Mouse (Mus musculus) CH12.LX (cell line): ENCODE results near the gene Creb5. TPM values are rescaled to one million over a fixed set of nuclear protein-coding genes. Genes with fewer than 3 reads are reported as not detected.

Source experiments
- DNase-seq: peaks from one replicate; pipeline ENCODE4 v3.0.0-alpha.2; 2013; ENCODE audit errors: extremely low read depth
- H3K27ac ChIP-seq: 2 replicates; pipeline ENCODE4 v1.5.1; 2012; ENCODE audit warnings: low read depth, mild to moderate bottlenecking, control low read depth, moderate library complexity; ENCODE audit not compliant: insufficient read depth
- H3K27me3 ChIP-seq: replicated peaks from 2 replicates; pipeline ENCODE3; 2012; ENCODE audit warnings: inconsistent platforms
- H3K36me3 ChIP-seq, 2 experiments: replicated peaks in 1 of 2; 2 replicates each; pipeline versions ENCODE3 to v1.6.1; 2012; ENCODE audit warnings: inconsistent platforms in 1 of 2, low read length in 1 of 2, mild to moderate bottlenecking in 1 of 2, mixed read lengths in 1 of 2, moderate library complexity in 1 of 2; ENCODE audit not compliant: control insufficient read depth in 1 of 2, insufficient read depth in 1 of 2
- H3K4me1 ChIP-seq, 2 experiments: 2 replicates each; pipeline ENCODE4 v1.6.1; 2012; ENCODE audit warnings: inconsistent platforms in 1 of 2, moderate library complexity in 1 of 2; ENCODE audit not compliant: insufficient read depth in 2 of 2, control insufficient read depth in 1 of 2
- H3K4me2 ChIP-seq: 2 replicates; pipeline ENCODE4 v1.6.1; 2012; ENCODE audit warnings: low read depth, mild to moderate bottlenecking, control low read depth; ENCODE audit not compliant: poor library complexity, insufficient read depth, severe bottlenecking
- H3K4me3 ChIP-seq, 3 experiments: fragments of 150-350 bp in 1 of 3; sonication (generic) in 1 of 3; replicated peaks in 1 of 3; 2 replicates each; pipeline versions ENCODE3 to v1.5.1; 2011 to 2012; ENCODE audit warnings: low read depth in 2 of 3, low read length in 2 of 3, mild to moderate bottlenecking in 2 of 3, moderate library complexity in 2 of 3, control low read depth in 1 of 3, improper control_type of control experiment in 1 of 3, inconsistent platforms in 1 of 3, mixed read lengths in 1 of 3; ENCODE audit not compliant: poor library complexity in 1 of 3
- H3K79me2 ChIP-seq: replicated peaks from 2 replicates; pipeline ENCODE4 v1.6.1; 2012; ENCODE audit warnings: mild to moderate bottlenecking, moderate library complexity; ENCODE audit not compliant: control insufficient read depth, poor library complexity, insufficient read depth, severe bottlenecking; ENCODE audit errors: extremely low read depth
- H3K9ac ChIP-seq: 2 replicates; pipeline ENCODE4 v1.6.1; 2012; ENCODE audit warnings: low read depth, mild to moderate bottlenecking, control low read depth, moderate library complexity; ENCODE audit not compliant: insufficient read depth
- H3K9me3 ChIP-seq: replicated peaks from 2 replicates; pipeline ENCODE3; 2012; ENCODE audit warnings: low read length, inconsistent platforms, mixed read lengths
- BHLHE40 ChIP-seq: IDR thresholded peaks from 2 replicates; pipeline ENCODE4 v1.6.1; 2011; ENCODE audit warnings: mild to moderate bottlenecking, low read depth, low read length, improper control_type of control experiment
- CTCF ChIP-seq, 2 experiments: IDR thresholded peaks in 1 of 2; conservative IDR thresholded peaks in 1 of 2; 2 replicates each; pipeline ENCODE4 v1.5.1; 2011 to 2012; ENCODE audit warnings: low read depth in 2 of 2, low read length in 2 of 2, improper control_type of control experiment in 1 of 2, inconsistent platforms in 1 of 2, mild to moderate bottlenecking in 1 of 2, moderate library complexity in 1 of 2
- ELF1 ChIP-seq: IDR thresholded peaks from 2 replicates; pipeline ENCODE4 v1.6.1; 2014; ENCODE audit warnings: low read depth, mild to moderate bottlenecking, inconsistent platforms, low read length, improper control_type of control experiment
- EP300 ChIP-seq: IDR thresholded peaks from 2 replicates; pipeline ENCODE4 v1.6.1; 2011; ENCODE audit warnings: low read length, improper control_type of control experiment
- IRF4 ChIP-seq: IDR thresholded peaks from 2 replicates; pipeline ENCODE4 v1.6.1; 2014; ENCODE audit warnings: low read depth, mild to moderate bottlenecking, inconsistent platforms, low read length, improper control_type of control experiment
- JUN ChIP-seq: IDR thresholded peaks from 2 replicates; pipeline ENCODE4 v1.6.1; 2011; ENCODE audit warnings: low read depth, mild to moderate bottlenecking, low read length, improper control_type of control experiment, moderate library complexity; ENCODE audit not compliant: insufficient read depth
- JUND ChIP-seq: conservative IDR thresholded peaks from 2 replicates; pipeline ENCODE4 v1.6.1; 2011; ENCODE audit warnings: low read depth, low read length, improper control_type of control experiment
- KAT2A ChIP-seq: IDR thresholded peaks from 2 replicates; pipeline ENCODE4 v1.6.1; 2012; ENCODE audit warnings: low read length, improper control_type of control experiment, inconsistent platforms; ENCODE audit not compliant: insufficient replicate concordance
- MAFK ChIP-seq: IDR thresholded peaks from 2 replicates; pipeline ENCODE4 v1.6.1; 2011; ENCODE audit warnings: low read length, improper control_type of control experiment; ENCODE audit not compliant: insufficient replicate concordance
- MAX ChIP-seq: IDR thresholded peaks from 2 replicates; pipeline ENCODE4 v1.6.1; 2011; ENCODE audit warnings: low read length, improper control_type of control experiment
- MEF2A ChIP-seq: IDR thresholded peaks from 2 replicates; pipeline ENCODE4 v1.6.1; 2014; ENCODE audit warnings: low read depth, mild to moderate bottlenecking, inconsistent platforms, low read length, improper control_type of control experiment, borderline replicate concordance
- MYC ChIP-seq: IDR thresholded peaks from 2 replicates; pipeline ENCODE4 v1.6.1; 2011; ENCODE audit warnings: low read depth, mild to moderate bottlenecking, improper control_type of control experiment, low read length
- NRF1 ChIP-seq: IDR thresholded peaks from 2 replicates; pipeline ENCODE4 v1.6.1; 2014; ENCODE audit warnings: low read depth, mild to moderate bottlenecking, inconsistent platforms, low read length, improper control_type of control experiment, moderate library complexity
- PAX5 ChIP-seq: IDR thresholded peaks from 2 replicates; pipeline ENCODE4 v1.6.1; 2012; ENCODE audit warnings: low read length, inconsistent platforms, mixed read lengths
- RAD21 ChIP-seq: IDR thresholded peaks from 2 replicates; pipeline ENCODE4 v1.6.1; 2011; ENCODE audit warnings: low read depth, mild to moderate bottlenecking, low read length, improper control_type of control experiment, moderate library complexity
- SIN3A ChIP-seq: IDR thresholded peaks from 2 replicates; pipeline ENCODE4 v1.6.1; 2012; ENCODE audit warnings: low read length, improper control_type of control experiment, inconsistent platforms
- SMC3 ChIP-seq: IDR thresholded peaks from 2 replicates; pipeline ENCODE4 v1.6.1; 2011; ENCODE audit warnings: low read depth, low read length, improper control_type of control experiment
- TBP ChIP-seq: conservative IDR thresholded peaks from 2 replicates; pipeline ENCODE4 v1.6.1; 2011; ENCODE audit warnings: low read depth, low read length, improper control_type of control experiment
- UBTF ChIP-seq: IDR thresholded peaks from 2 replicates; pipeline ENCODE4 v1.6.1; 2012; ENCODE audit warnings: low read depth, mild to moderate bottlenecking, inconsistent platforms, low read length, improper control_type of control experiment, moderate library complexity
- USF1 ChIP-seq: IDR thresholded peaks from 2 replicates; pipeline ENCODE4 v1.6.1; 2014; ENCODE audit warnings: low read depth, mild to moderate bottlenecking, inconsistent platforms, low read length, improper control_type of control experiment
- USF2 ChIP-seq: conservative IDR thresholded peaks from 2 replicates; pipeline ENCODE4 v1.6.1; 2011; ENCODE audit warnings: low read depth, low read length, improper control_type of control experiment
- ZC3H11A ChIP-seq: IDR thresholded peaks from 2 replicates; pipeline ENCODE4 v1.6.1; 2012; ENCODE audit warnings: low read depth, mild to moderate bottlenecking, inconsistent platforms, low read length, improper control_type of control experiment
- ZKSCAN1 ChIP-seq: IDR thresholded peaks from 2 replicates; pipeline ENCODE4 v1.6.1; 2012; ENCODE audit warnings: low read depth, inconsistent platforms, low read length, improper control_type of control experiment, borderline replicate concordance
- ZNF384 ChIP-seq: IDR thresholded peaks from 2 replicates; pipeline ENCODE4 v1.6.1; 2012; ENCODE audit warnings: low read depth, low read length, improper control_type of control experiment, inconsistent platforms
- dilution Hi-C: fragments of 300-500 bp; cut with MboI; formaldehyde crosslinking; loops from 2 replicates; pipeline ENCODE4 v1.14.3; 2020; ENCODE audit warnings: low sequenced_read_pairs; ENCODE audit not compliant: extremely low pct_unique_long_range_greater_than_20kb, extremely low pct_ligation_motif_present
- in situ Hi-C: fragments of 300-500 bp; cut with MboI; formaldehyde crosslinking; loops from 3 replicates; pipeline ENCODE4 v1.14.3; 2019; ENCODE audit warnings: low sequenced_read_pairs, low pct_ligation_motif_present, low pct_unique_long_range_greater_than_20kb, mixed read lengths
- polyA plus RNA-seq: library from polyadenylated mRNA; unstranded; fragments of >175 nt; gene quantifications from 2 replicates; pipeline ENCODE4 v1.2.1, GENCODE M21; 2012; ENCODE audit warnings: low read depth; ENCODE audit not compliant: insufficient read length
- total RNA-seq, 2 experiments: library from RNA; depleted of rRNA; stranded (reverse); fragments of 300-350 nt in 1 of 2; fragments of >200 nt in 1 of 2; gene quantifications; 2 replicates each; pipeline ENCODE4 v1.2.3; 2012 to 2014

Gene Creb5
- total and polyA plus RNA-seq, 3 experiments = 0.68 to 2.1 (median 0.86) TPM

GRCm38 (mm10) chr6:53531461-53531860 lies 244.4 kb downstream of the Creb5 start:
- no peaks in the 10 kb centered on the region for H3K36me3 ChIP-seq
- H3K27me3 ChIP-seq = no peaks in the 10 kb centered on the region
- no peak overlapping the region for H3K4me3 ChIP-seq
- DNase-seq = no peak
- 0 out of 4 replicates have a peak, but pooled peaks cover 0 to 4% of the 10 kb centered on the region in 2 experiments for H3K4me1 ChIP-seq
- no peak overlapping the region for H3K9ac ChIP-seq
- no peak overlapping the region for H3K27ac ChIP-seq
- in situ Hi-C loops = no loop called here
- no peak overlapping the region for H3K4me2 ChIP-seq
- dilution Hi-C loops = no loop called here
- TF ChIP-seq SIN3A = no peak
- TF ChIP-seq IRF4 = no peak
- TF ChIP-seq MAX = no peak
- no peak for TF ChIP-seq TBP
- no peak for TF ChIP-seq JUN
- TF ChIP-seq MAFK = no peak
- TF ChIP-seq PAX5 = no peak
- no peak for TF ChIP-seq SMC3
- no peak for TF ChIP-seq USF1
- TF ChIP-seq MEF2A = no peak
- no peak for TF ChIP-seq CTCF (conservative IDR thresholded peaks at IDR 0.05 in 1 of 2, IDR thresholded peaks at IDR 0.05 in 1 of 2; ENCODE audit: low read depth in 2 of 2, low read length in 2 of 2)
- no peak for TF ChIP-seq BHLHE40
- TF ChIP-seq ZC3H11A = no peak
- no peak for TF ChIP-seq MYC
- TF ChIP-seq JUND = no peak
- no peak for TF ChIP-seq ZKSCAN1
- TF ChIP-seq KAT2A = no peak
- no peaks in the 10 kb centered on the region for H3K79me2 ChIP-seq
- H3K9me3 ChIP-seq = no peaks in the 10 kb centered on the region

GRCm38 (mm10) chr6:53537530-53537929 lies 250.5 kb downstream of the Creb5 start:
- TF ChIP-seq ZNF384 (no peak), NRF1 (no peak), ELF1 (no peak), MAFK (no peak), USF2 (no peak), MEF2A (no peak), EP300 (no peak), SIN3A (no peak), UBTF (no peak), USF1 (no peak), RAD21 (no peak)
- in situ Hi-C loops = no loop called here
- Histone ChIP-seq H3K27me3 (no peaks in the 10 kb centered on the region), H3K4me2 (no peak overlapping the region), H3K4me3 (no peak overlapping the region), H3K79me2 (no peaks in the 10 kb centered on the region), H3K4me1 (no peaks in the 10 kb centered on the region), H3K9me3 (no peaks in the 10 kb centered on the region), H3K36me3 (no peaks in the 10 kb centered on the region), H3K27ac (no peak overlapping the region), H3K9ac (no peak overlapping the region)
- dilution Hi-C loops = no loop called here
- no peak for DNase-seq
